Mouse (Mus musculus) lung, adult 18-20 months (tissue): Measurements from ENCODE around the gene Olfr482.

Source experiments
- DNase-seq, 2 experiments: peaks; one replicate each; pipeline ENCODE4 v3.0.0; 2022; ENCODE audit warnings: mixed read lengths in 2 of 2

Olfr482 gene

GRCm38 (mm10) chr7:108097486-108097885 lies at the start of gene Olfr482:
Gene Olfr482 (minus strand): TSS chr7:108097586.
- no peak for DNase-seq

- DNase-seq = no peak
These were observed 30.0 kb upstream of the Olfr482 start, which contains the start of gene Olfr484 for GRCm38 (mm10) chr7:108127349-108127748. Gene Olfr484 (minus strand): TSS chr7:108127449.

GRCm38 (mm10) chr7:108121416-108121815 lies 24.0 kb upstream of the Olfr482 start:
- no peak for DNase-seq

GRCm38 (mm10) chr7:108120681-108121080 lies 23.3 kb upstream of the Olfr482 start:
- no peak for DNase-seq

- no peak for DNase-seq
These were observed 3.2 kb upstream of the Olfr482 start, which contains the start of gene Olfr483 for GRCm38 (mm10) chr7:108100549-108100948. Gene Olfr483 (plus strand): TSS chr7:108100849.

GRCm38 (mm10) chr7:108079555-108079954 lies 17.8 kb downstream of the Olfr482 start, which contains the start of gene Olfr481:
Gene Olfr481 (plus strand): TSS chr7:108079855.
- no peak for DNase-seq

- DNase-seq = no peak
These were observed 30.1 kb downstream of the Olfr482 start, which contains the start of gene Olfr480 for GRCm38 (mm10) chr7:108067246-108067645. Gene Olfr480 (minus strand): TSS chr7:108067346.

GRCm38 (mm10) chr7:108050393-108050792 lies 47.0 kb downstream of the Olfr482 start, which contains the start of gene Olfr479:
Gene Olfr479 (plus strand): TSS chr7:108050693.
- no peak for DNase-seq
